Mouse (Mus musculus): ENCODE measurements around the gene Slc10a2.
"Not testable (repeated sequence)": the region's sequence is repeated elsewhere in the genome, so short reads cannot be mapped to it uniquely, and the experiment has no call there.

The Slc10a2 gene

GRCm38 (mm10) chr8:5105186-5105585 is at the start of gene Slc10a2:
Gene Slc10a2, minus strand, starts transcription at chr8:5105351.
- DNase-seq (ENCODE audit: low read depth in 2 of 2, low spot score in 2 of 2), result no peak

- DNase-seq (ENCODE audit: low read depth in 2 of 2, low spot score in 2 of 2), result no peak
Observed at GRCm38 (mm10) chr8:5129322-5129829, 24.2 kb upstream of the Slc10a2 start.

- DNase-seq (ENCODE audit: low read depth in 2 of 2, low spot score in 2 of 2), result no peak
Observed at GRCm38 (mm10) chr8:5106855-5107254, 1.7 kb upstream of the Slc10a2 start.

DNA sequence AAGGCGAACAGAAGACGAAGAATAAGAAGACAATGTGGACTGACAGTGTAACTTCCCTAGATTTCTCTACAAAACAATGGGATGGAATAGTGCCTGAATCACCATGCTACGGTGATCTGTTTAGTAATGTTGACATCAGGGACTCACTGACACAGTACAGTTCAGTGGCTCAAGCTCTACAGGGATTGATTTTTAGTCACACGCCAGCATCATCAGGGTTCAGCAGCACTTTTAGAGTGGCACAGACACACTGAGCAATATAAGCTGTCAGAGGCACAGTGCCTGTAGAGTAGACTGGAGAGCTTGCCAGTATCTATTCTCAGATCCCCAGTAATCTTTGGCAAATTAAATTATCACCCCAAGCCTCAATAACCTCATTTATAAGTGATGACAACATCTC is 9.8 kb downstream of the Slc10a2 start:
- DNase-seq (ENCODE audit: low read depth in 2 of 2, low spot score in 2 of 2), result no peak

GRCm38 (mm10) chr8:5093991-5094390 is 11.2 kb downstream of the Slc10a2 start:
- not testable (repeated sequence) for DNase-seq (ENCODE audit: low read depth in 2 of 2, low spot score in 2 of 2)

GRCm38 (mm10) chr8:5073654-5074293 is 31.4 kb downstream of the Slc10a2 start:
- DNase-seq (ENCODE audit: low read depth in 2 of 2, low spot score in 2 of 2), result no peak

GRCm38 (mm10) chr8:5058888-5059287 is 46.3 kb downstream of the Slc10a2 start:
- DNase-seq (ENCODE audit: low read depth in 2 of 2, low spot score in 2 of 2), result no peak

DNA sequence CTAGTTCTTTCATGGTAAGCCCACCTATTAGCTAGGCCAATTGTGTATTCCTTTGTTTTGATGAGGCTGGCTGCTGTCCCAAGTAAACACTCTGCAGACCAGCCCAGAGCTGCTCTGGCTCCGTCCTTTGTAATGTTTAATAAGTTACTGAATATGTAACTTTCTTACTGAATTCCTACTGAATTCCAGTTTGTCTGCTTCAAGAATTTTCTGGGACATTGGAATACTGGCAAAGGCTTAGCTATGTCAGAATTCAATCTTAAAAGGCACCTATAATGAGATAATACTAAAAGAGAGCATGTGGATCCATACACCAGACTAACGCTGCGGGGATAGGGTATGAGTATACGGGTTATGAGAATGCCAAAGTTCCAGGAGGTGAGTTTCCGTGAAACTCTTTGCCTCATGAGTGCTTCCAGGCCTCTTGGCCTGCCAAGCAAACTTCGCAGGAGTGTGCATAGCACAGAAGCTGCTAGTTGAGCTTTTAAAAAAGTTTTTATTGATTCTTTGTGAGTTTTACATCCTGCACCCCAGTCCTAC is 60.7 kb downstream of the Slc10a2 start:
- DNase-seq (ENCODE audit: low read depth in 2 of 2, low spot score in 2 of 2), result not testable (repeated sequence)

GRCm38 (mm10) chr8:5038811-5039561 is 66.2 kb downstream of the Slc10a2 start:
- no peak for DNase-seq (ENCODE audit: low read depth in 2 of 2, low spot score in 2 of 2)
